Mouse (Mus musculus) megakaryocyte, embryonic 14.5 days (primary cell): Measurements from ENCODE around the gene Tut4. TPM values are rescaled to one million over a fixed set of nuclear protein-coding genes. Genes with fewer than 3 reads are reported as not detected.
A peak's percentile ranks its signal among the peaks of the same experiment; 100 is the strongest.

Source experiments
- H3K27me3 ChIP-seq: replicated peaks from 2 replicates; pipeline ENCODE3; 2012; ENCODE audit warnings: inconsistent platforms
- H3K36me3 ChIP-seq: replicated peaks from 2 replicates; pipeline ENCODE3; 2012; ENCODE audit warnings: low read length, inconsistent platforms, mixed read lengths
- H3K4me1 ChIP-seq: 2 replicates; pipeline ENCODE4 v1.6.1; 2012; ENCODE audit warnings: inconsistent platforms
- H3K4me3 ChIP-seq: replicated peaks from 2 replicates; pipeline ENCODE3; 2012; ENCODE audit warnings: moderate library complexity, mild to moderate bottlenecking, inconsistent platforms
- H3K9me3 ChIP-seq: 2 replicates; pipeline ENCODE4 v1.6.1; 2012; ENCODE audit warnings: inconsistent platforms
- FLI1 ChIP-seq: IDR thresholded peaks from 2 replicates; pipeline ENCODE4 v1.6.1; 2012; ENCODE audit warnings: low read length, inconsistent platforms, mixed read lengths
- GATA1 ChIP-seq: IDR thresholded peaks from 3 replicates; pipeline ENCODE4 v1.6.1; 2012; ENCODE audit warnings: mixed read lengths, low read length, inconsistent platforms, borderline replicate concordance
- polyA plus RNA-seq: library from polyadenylated mRNA; stranded (reverse); fragments of >175 nt; gene quantifications from 2 replicates; pipeline ENCODE4 v1.2.3, GENCODE M21; 2012; ENCODE audit warnings: low replicate concordance; ENCODE audit not compliant: insufficient read depth

Tut4 gene
- 2.8 and 10.1 TPM in 2 replicates for polyA plus RNA-seq

- Histone ChIP-seq H3K4me1 (peaks cover 43% of the 10 kb centered on the region), H3K9me3 (no peaks in the 10 kb centered on the region)
- TF ChIP-seq FLI1 (no peak), GATA1 (no peak)
Measured at GRCm38 (mm10) chr4:108459231-108460155, at the start of gene Tut4. Tut4 (plus strand) TSS chr4:108459426.

GRCm38 (mm10) chr4:108424587-108424986, 34.6 kb upstream of the Tut4 start:
- Histone ChIP-seq H3K4me1 (peaks cover 12% of the 10 kb centered on the region), H3K36me3 (no peaks in the 10 kb centered on the region), H3K27me3 (peaks cover 25% of the 10 kb centered on the region), H3K4me3 (no peak overlapping the region), H3K9me3 (peaks cover 5% of the 10 kb centered on the region; the same call in 1 of the 2 replicates)
- TF ChIP-seq GATA1, result no peak
- no peak for TF ChIP-seq FLI1

More at GRCm38 (mm10) chr4:108459231-108460155, at the start of gene Tut4:
- peaks cover 2% of the 10 kb centered on the region for H3K36me3 ChIP-seq
- no peaks in the 10 kb centered on the region for H3K27me3 ChIP-seq
- H3K4me3 ChIP-seq, result peak within 1 kb of the TSS; percentile 97

- H3K27me3 ChIP-seq, result peaks cover 42% of the 10 kb centered on the region
- H3K4me1 ChIP-seq, result peaks cover 17% of the 10 kb centered on the region
- TF ChIP-seq FLI1 (no peak), GATA1 (no peak)
- H3K4me3 ChIP-seq, result no peak overlapping the region
- no peaks in the 10 kb centered on the region for H3K36me3 ChIP-seq
- H3K9me3 ChIP-seq, result no peaks in the 10 kb centered on the region
Measured at GRCm38 (mm10) chr4:108427719-108428340, 31.4 kb upstream of the Tut4 start.

GRCm38 (mm10) chr4:108428341-108428721, 30.9 kb upstream of the Tut4 start:
- Histone ChIP-seq H3K36me3 (no peaks in the 10 kb centered on the region), H3K9me3 (no peaks in the 10 kb centered on the region), H3K4me3 (no peak overlapping the region), H3K27me3 (peaks cover 43% of the 10 kb centered on the region), H3K4me1 (peaks cover 17% of the 10 kb centered on the region)
- TF ChIP-seq FLI1 (no peak), GATA1 (no peak)

GRCm38 (mm10) chr4:108430656-108431560, 28.3 kb upstream of the Tut4 start:
- Histone ChIP-seq H3K27me3 (peaks cover 44% of the 10 kb centered on the region), H3K4me3 (no peak overlapping the region), H3K36me3 (no peaks in the 10 kb centered on the region), H3K4me1 (peaks cover 29% of the 10 kb centered on the region), H3K9me3 (no peaks in the 10 kb centered on the region)
- TF ChIP-seq GATA1 (no peak), FLI1 (no peak)

- no peak for TF ChIP-seq GATA1
- TF ChIP-seq FLI1, result no peak
- Histone ChIP-seq H3K4me1 (peaks cover 29% of the 10 kb centered on the region), H3K9me3 (no peaks in the 10 kb centered on the region), H3K27me3 (peaks cover 37% of the 10 kb centered on the region), H3K36me3 (no peaks in the 10 kb centered on the region), H3K4me3 (no peak overlapping the region)
Measured at GRCm38 (mm10) chr4:108431561-108431936, 27.7 kb upstream of the Tut4 start.

GRCm38 (mm10) chr4:108433341-108433740, 25.9 kb upstream of the Tut4 start:
- Histone ChIP-seq H3K4me3 (no peak overlapping the region), H3K4me1 (peaks cover 32% of the 10 kb centered on the region), H3K36me3 (no peaks in the 10 kb centered on the region), H3K9me3 (no peaks in the 10 kb centered on the region), H3K27me3 (peaks cover 32% of the 10 kb centered on the region)
- TF ChIP-seq FLI1, result no peak
- no peak for TF ChIP-seq GATA1

- H3K4me3 ChIP-seq, result no peak overlapping the region
- no peaks in the 10 kb centered on the region for H3K9me3 ChIP-seq
- no peaks in the 10 kb centered on the region for H3K36me3 ChIP-seq
- peaks cover 26% of the 10 kb centered on the region for H3K27me3 ChIP-seq
- H3K4me1 ChIP-seq, result peaks cover 27% of the 10 kb centered on the region
- TF ChIP-seq FLI1, result no peak
- TF ChIP-seq GATA1, result no peak
Measured at GRCm38 (mm10) chr4:108434221-108434620, 25.0 kb upstream of the Tut4 start.

GRCm38 (mm10) chr4:108434781-108435180, 24.4 kb upstream of the Tut4 start:
- peaks cover 26% of the 10 kb centered on the region for H3K27me3 ChIP-seq
- H3K4me1 ChIP-seq, result peaks cover 24% of the 10 kb centered on the region
- TF ChIP-seq GATA1 (no peak), FLI1 (no peak)
- H3K4me3 ChIP-seq, result no peak overlapping the region
- no peaks in the 10 kb centered on the region for H3K36me3 ChIP-seq
- no peaks in the 10 kb centered on the region for H3K9me3 ChIP-seq

- Histone ChIP-seq H3K36me3 (no peaks in the 10 kb centered on the region), H3K4me1 (peaks cover 22% of the 10 kb centered on the region), H3K9me3 (no peaks in the 10 kb centered on the region), H3K27me3 (peaks cover 25% of the 10 kb centered on the region), H3K4me3 (no peak overlapping the region)
- no peak for TF ChIP-seq GATA1
- no peak for TF ChIP-seq FLI1
Measured at GRCm38 (mm10) chr4:108435646-108436045, 23.6 kb upstream of the Tut4 start.
